Mouse (Mus musculus) neural tube, embryonic 12.5 days (tissue): Measurements from ENCODE around the gene Ttll10. TPM values are rescaled to one million over a fixed set of nuclear protein-coding genes. Genes with fewer than 3 reads are reported as not detected.
A peak's percentile ranks its signal among the peaks of the same experiment; 100 is the strongest.

Experiments used
- ATAC-seq: fragments of 200-750 bp; cut with Nextera tagmentation; 2 replicates; pipeline ENCODE4 v1.8.0; 2017; ENCODE audit warnings: low read depth, mild to moderate bottlenecking, moderate TSS enrichment, moderate library complexity; ENCODE audit not compliant: low FRiP score
- H3K27ac ChIP-seq: fragments of 300-500 bp; sonication (generic); 2 replicates; pipeline ENCODE4 v1.5.1; 2016
- H3K27me3 ChIP-seq: fragments of 300-500 bp; sonication (generic); replicated peaks from 2 replicates; pipeline ENCODE4 v1.6.1; 2016; ENCODE audit warnings: mild to moderate bottlenecking
- H3K36me3 ChIP-seq: fragments of 300-500 bp; sonication (generic); 2 replicates; pipeline ENCODE4 v1.6.1; 2016; ENCODE audit warnings: mild to moderate bottlenecking
- H3K4me1 ChIP-seq: fragments of 300-500 bp; sonication (generic); 2 replicates; pipeline ENCODE4 v1.6.1; 2016
- H3K4me2 ChIP-seq: fragments of 300-500 bp; sonication (generic); replicated peaks from 2 replicates; pipeline ENCODE4 v1.6.1; 2016; ENCODE audit warnings: mild to moderate bottlenecking
- H3K4me3 ChIP-seq: fragments of 300-500 bp; sonication (generic); 2 replicates; pipeline ENCODE4 v1.5.1; 2016
- H3K9ac ChIP-seq: fragments of 300-500 bp; sonication (generic); 2 replicates; pipeline ENCODE4 v1.6.1; 2016; ENCODE audit warnings: mild to moderate bottlenecking
- H3K9me3 ChIP-seq: fragments of 300-500 bp; sonication (generic); 2 replicates; pipeline ENCODE4 v1.6.1; 2016; ENCODE audit warnings: mild to moderate bottlenecking
- WGBS: fragments of 180-500 bp; shearing (Covaris S2); methylation state at CpG from one replicate; pipeline ENCODE4 v1.1.7; 2016; 5-methylcytosine and 5-hydroxymethylcytosine counted together
- polyA plus RNA-seq: library from polyadenylated mRNA; unstranded; fragments of >200 nt; fragmentation: Nextera tagmentation; extraction: Ambion mirVana; gene quantifications from 2 replicates; pipeline ENCODE4 v1.2.1, GENCODE M21; 2016

Ttll10 gene
- polyA plus RNA-seq, 1 experiment from 2014 or later, result 0.20 TPM

- Histone ChIP-seq H3K9me3 (no peaks in the 10 kb centered on the region), H3K36me3 (no peaks in the 10 kb centered on the region), H3K4me3 (no peak overlapping the region), H3K27me3 (peaks cover 4% of the 10 kb centered on the region; the same call in 1 of the 2 replicates), H3K27ac (no peak overlapping the region), H3K4me1 (peaks cover 6% of the 10 kb centered on the region), H3K9ac (no peak overlapping the region), H3K4me2 (no peak overlapping the region)
- ATAC-seq, result peak; percentile 41; the same call in 1 of the 2 replicates
- WGBS, result 6% methylated on average over 4 of the region's 4 CpGs
Observed at GRCm38 (mm10) chr4:156063861-156064509, 4.8 kb upstream of the Ttll10 start.

GRCm38 (mm10) chr4:156059713-156060112 is 499 bp upstream of the Ttll10 start:
- no peak overlapping the region for H3K4me2 ChIP-seq
- WGBS, result 26% methylated on average over 10 of the region's 10 CpGs
- no peak overlapping the region for H3K9ac ChIP-seq
- no peak for ATAC-seq
- no peaks in the 10 kb centered on the region for H3K36me3 ChIP-seq
- peaks cover 6% of the 10 kb centered on the region for H3K4me1 ChIP-seq
- H3K4me3 ChIP-seq, result no peak overlapping the region
- H3K27me3 ChIP-seq, result peaks cover 4% of the 10 kb centered on the region; the same call in 1 of the 2 replicates
- H3K9me3 ChIP-seq, result no peaks in the 10 kb centered on the region
- no peak overlapping the region for H3K27ac ChIP-seq

- no peak for ATAC-seq
Observed at GRCm38 (mm10) chr4:156058826-156059225, 388 bp downstream of the Ttll10 start.

GRCm38 (mm10) chr4:156057702-156058101 is 1.5 kb downstream of the Ttll10 start:
- no peaks in the 10 kb centered on the region for H3K9me3 ChIP-seq
- no peak overlapping the region for H3K27ac ChIP-seq
- H3K4me2 ChIP-seq, result no peak overlapping the region
- no peak for ATAC-seq
- 70% methylated on average over 10 of the region's 10 CpGs for WGBS
- peaks cover 4% of the 10 kb centered on the region; the same call in 1 of the 2 replicates for H3K27me3 ChIP-seq
- no peak overlapping the region for H3K4me3 ChIP-seq
- no peaks in the 10 kb centered on the region for H3K4me1 ChIP-seq
- H3K9ac ChIP-seq, result no peak overlapping the region
- H3K36me3 ChIP-seq, result no peaks in the 10 kb centered on the region

More at GRCm38 (mm10) chr4:156058826-156059225, 388 bp downstream of the Ttll10 start:
- WGBS, result 75% methylated on average over 9 of the region's 9 CpGs
- H3K9me3 ChIP-seq, result no peaks in the 10 kb centered on the region
- H3K27ac ChIP-seq, result no peak overlapping the region
- no peak overlapping the region for H3K4me2 ChIP-seq
- H3K36me3 ChIP-seq, result no peaks in the 10 kb centered on the region
- no peak overlapping the region for H3K4me3 ChIP-seq
- H3K27me3 ChIP-seq, result peaks cover 4% of the 10 kb centered on the region; the same call in 1 of the 2 replicates
- no peak overlapping the region for H3K9ac ChIP-seq
- H3K4me1 ChIP-seq, result peaks cover 1% of the 10 kb centered on the region

- H3K4me3 ChIP-seq, result no peak overlapping the region
- no peaks in the 10 kb centered on the region for H3K9me3 ChIP-seq
- no peaks in the 10 kb centered on the region for H3K36me3 ChIP-seq
- H3K4me1 ChIP-seq, result no peaks in the 10 kb centered on the region
- 90% methylated on average over 5 of the region's 5 CpGs for WGBS
- H3K27ac ChIP-seq, result no peak overlapping the region
- H3K9ac ChIP-seq, result no peak overlapping the region
- ATAC-seq, result no peak
- peaks cover 4% of the 10 kb centered on the region; the same call in 1 of the 2 replicates for H3K27me3 ChIP-seq
- no peak overlapping the region for H3K4me2 ChIP-seq
Observed at GRCm38 (mm10) chr4:156055173-156055572, 4.0 kb downstream of the Ttll10 start.

GRCm38 (mm10) chr4:156054606-156055005 is 4.6 kb downstream of the Ttll10 start:
- WGBS, result 92% methylated on average over 6 of the region's 6 CpGs
- Histone ChIP-seq H3K4me1 (no peaks in the 10 kb centered on the region), H3K27me3 (0 out of 2 replicates have a peak, but pooled peaks cover under 1% of the 10 kb centered on the region), H3K9me3 (no peaks in the 10 kb centered on the region), H3K9ac (no peak overlapping the region), H3K4me3 (no peak overlapping the region), H3K27ac (no peak overlapping the region), H3K4me2 (no peak overlapping the region), H3K36me3 (no peaks in the 10 kb centered on the region)
- ATAC-seq, result no peak

- WGBS, result 83% methylated on average over 4 of the region's 4 CpGs
- H3K9me3 ChIP-seq, result no peaks in the 10 kb centered on the region
- no peak for ATAC-seq
- H3K4me3 ChIP-seq, result no peak overlapping the region
- H3K27me3 ChIP-seq, result no peaks in the 10 kb centered on the region
- no peak overlapping the region for H3K4me2 ChIP-seq
- H3K36me3 ChIP-seq, result no peaks in the 10 kb centered on the region
- no peaks in the 10 kb centered on the region for H3K4me1 ChIP-seq
- H3K27ac ChIP-seq, result no peak overlapping the region
- H3K9ac ChIP-seq, result no peak overlapping the region
Observed at GRCm38 (mm10) chr4:156054130-156054529, 5.1 kb downstream of the Ttll10 start.

GRCm38 (mm10) chr4:156053113-156053512 is 6.1 kb downstream of the Ttll10 start:
- Histone ChIP-seq H3K27ac (no peak overlapping the region), H3K4me1 (no peaks in the 10 kb centered on the region), H3K9me3 (no peaks in the 10 kb centered on the region), H3K9ac (no peak overlapping the region), H3K4me3 (no peak overlapping the region), H3K36me3 (no peaks in the 10 kb centered on the region), H3K4me2 (no peak overlapping the region), H3K27me3 (no peaks in the 10 kb centered on the region)
- no peak for ATAC-seq
- 86% methylated on average over 4 of the region's 4 CpGs for WGBS

- no peak overlapping the region for H3K9ac ChIP-seq
- no peaks in the 10 kb centered on the region for H3K27me3 ChIP-seq
- H3K36me3 ChIP-seq, result no peaks in the 10 kb centered on the region
- no peak overlapping the region for H3K4me3 ChIP-seq
- no peaks in the 10 kb centered on the region for H3K4me1 ChIP-seq
- ATAC-seq, result no peak
- WGBS, result 78% methylated on average over 6 of the region's 6 CpGs
- H3K4me2 ChIP-seq, result no peak overlapping the region
- no peaks in the 10 kb centered on the region for H3K9me3 ChIP-seq
- H3K27ac ChIP-seq, result no peak overlapping the region
Observed at GRCm38 (mm10) chr4:156050391-156050980, 8.7 kb downstream of the Ttll10 start.

GRCm38 (mm10) chr4:156049779-156050178 is 9.4 kb downstream of the Ttll10 start:
- Histone ChIP-seq H3K9ac (no peak overlapping the region), H3K27ac (no peak overlapping the region), H3K4me1 (no peaks in the 10 kb centered on the region), H3K9me3 (no peaks in the 10 kb centered on the region), H3K36me3 (no peaks in the 10 kb centered on the region), H3K27me3 (no peaks in the 10 kb centered on the region), H3K4me3 (no peak overlapping the region), H3K4me2 (no peak overlapping the region)
- no peak for ATAC-seq
- 85% methylated on average over 3 of the region's 3 CpGs for WGBS

GRCm38 (mm10) chr4:156044754-156045153 is 14.5 kb downstream of the Ttll10 start:
- no peak overlapping the region for H3K4me2 ChIP-seq
- no peak overlapping the region for H3K27ac ChIP-seq
- H3K4me3 ChIP-seq, result no peak overlapping the region
- no peak for ATAC-seq
- no peaks in the 10 kb centered on the region for H3K9me3 ChIP-seq
- WGBS, result 66% methylated on average over 5 of the region's 5 CpGs
- no peaks in the 10 kb centered on the region for H3K36me3 ChIP-seq
- no peaks in the 10 kb centered on the region for H3K4me1 ChIP-seq
- H3K9ac ChIP-seq, result no peak overlapping the region
- no peaks in the 10 kb centered on the region for H3K27me3 ChIP-seq

- 4% methylated on average over 25 of the region's 25 CpGs for WGBS
- peak overlapping the region; percentile 46; the same call in 1 of the 2 replicates for H3K9ac ChIP-seq
- peaks cover 37% of the 10 kb centered on the region for H3K4me1 ChIP-seq
- no peaks in the 10 kb centered on the region for H3K9me3 ChIP-seq
- H3K4me2 ChIP-seq, result peak overlapping the region; percentile 53
- H3K27me3 ChIP-seq, result peaks cover 24% of the 10 kb centered on the region
- ATAC-seq, result no peak
- H3K4me3 ChIP-seq, result peak overlapping the region; percentile 22
- H3K36me3 ChIP-seq, result no peaks in the 10 kb centered on the region
- H3K27ac ChIP-seq, result no peak overlapping the region
Observed at GRCm38 (mm10) chr4:156034901-156035300, 24.3 kb downstream of the Ttll10 start.
